Mouse (Mus musculus) spleen, adult 2 months (tissue): Measurements from ENCODE around the gene Fcamr.

Experiments used
- CTCF ChIP-seq: fragments of 200-500 bp; IDR thresholded peaks from 2 replicates; pipeline ENCODE4 v1.5.1; 2011; ENCODE audit warnings: mild to moderate bottlenecking, inconsistent platforms; ENCODE audit not compliant: insufficient read depth, insufficient read length, insufficient replicate concordance; ENCODE audit errors: extremely low read depth
- POLR2A ChIP-seq: fragments of 200-500 bp; IDR thresholded peaks from 2 replicates; pipeline ENCODE4 v1.6.1; 2011; ENCODE audit warnings: low read depth, low read length, inconsistent platforms

- TF ChIP-seq CTCF (no peak), POLR2A (no peak)
Observed at GRCm38 (mm10) chr1:130798551-130798950, 2.2 kb upstream of the Fcamr start.
